Mouse (Mus musculus) hindbrain, embryonic 10.5 days (tissue): ENCODE results near the gene Synj1. TPM values are rescaled to one million over a fixed set of nuclear protein-coding genes. Genes with fewer than 3 reads are reported as not detected.
A peak's percentile ranks its signal among the peaks of the same experiment; 100 is the strongest.

Source experiments
- DNase-seq: peaks from one replicate; pipeline ENCODE4 v3.0.0-alpha.2; 2017; ENCODE audit warnings: low spot score
- H3K27ac ChIP-seq: fragments of 300-500 bp; sonication (generic); 2 replicates; pipeline ENCODE4 v1.5.1; 2016; ENCODE audit warnings: mild to moderate bottlenecking, moderate library complexity
- H3K27me3 ChIP-seq: fragments of 300-500 bp; sonication (generic); 2 replicates; pipeline ENCODE4 v1.6.1; 2016; ENCODE audit warnings: mild to moderate bottlenecking; ENCODE audit not compliant: poor library complexity, insufficient read depth, severe bottlenecking
- H3K36me3 ChIP-seq: fragments of 300-500 bp; sonication (generic); 2 replicates; pipeline ENCODE4 v1.6.1; 2016; ENCODE audit warnings: mild to moderate bottlenecking, moderate library complexity
- H3K4me1 ChIP-seq: fragments of 300-500 bp; sonication (generic); replicated peaks from 2 replicates; pipeline ENCODE4 v1.6.1; 2016; ENCODE audit warnings: mild to moderate bottlenecking
- H3K4me3 ChIP-seq: fragments of 300-500 bp; sonication (generic); 2 replicates; pipeline ENCODE4 v1.5.1; 2016; ENCODE audit warnings: mild to moderate bottlenecking, moderate library complexity
- H3K9me3 ChIP-seq: fragments of 300-500 bp; sonication (generic); 2 replicates; pipeline ENCODE4 v1.6.1; 2016; ENCODE audit warnings: mild to moderate bottlenecking, moderate library complexity
- WGBS: fragments of 180-500 bp; shearing (Covaris S2); methylation state at CpG from one replicate; pipeline ENCODE4 v1.1.7; 2016; 5-methylcytosine and 5-hydroxymethylcytosine counted together
- polyA plus RNA-seq: library from polyadenylated mRNA; unstranded; fragments of >200 nt; fragmentation: Nextera tagmentation; extraction: Ambion mirVana; gene quantifications from 2 replicates; pipeline ENCODE4 v1.2.1, GENCODE M21; 2016

The Synj1 gene
- polyA plus RNA-seq: 14.2 and 19.3 TPM in 2 replicates

DNA sequence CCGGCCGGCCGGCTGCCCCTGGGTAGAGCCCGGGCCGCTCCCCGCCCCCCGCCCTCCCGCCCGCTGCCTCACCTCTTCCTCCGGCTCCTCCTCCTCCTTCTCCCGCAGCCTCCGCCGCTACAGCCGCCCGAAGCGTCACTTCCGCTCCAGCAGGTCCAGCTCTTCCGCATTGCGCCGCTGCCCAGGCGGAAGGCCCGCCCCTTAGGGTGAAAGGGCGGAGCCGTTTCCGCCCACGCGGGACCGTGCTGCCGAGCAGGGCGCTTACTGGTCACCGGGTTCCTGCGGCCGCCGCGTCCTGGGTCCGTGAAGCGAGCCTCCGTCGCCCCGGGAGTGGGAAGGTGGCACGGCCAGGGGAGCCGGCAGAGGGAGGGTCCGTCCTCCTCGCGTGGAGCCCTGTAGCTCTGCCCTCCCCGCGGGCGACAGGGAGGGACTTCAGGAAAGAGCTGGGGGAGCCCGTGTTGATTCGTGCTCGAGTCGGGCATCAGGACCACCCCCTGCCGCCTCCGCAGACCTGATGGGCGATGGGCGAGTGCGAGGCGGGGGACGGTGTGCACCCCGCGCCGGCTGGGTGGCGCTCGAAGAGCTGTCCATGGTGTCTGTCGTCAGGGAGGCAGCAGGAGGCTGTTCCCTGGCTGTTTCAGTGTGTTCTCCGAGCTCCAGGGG lies at the start of gene Synj1:
TSS of gene Synj1 (minus strand) at position 288 of the 663 bp plus-strand sequence.
- Histone ChIP-seq H3K27ac (peak within 1 kb of the TSS; percentile 92), H3K4me1 (peaks cover 21% of the 10 kb centered on the region), H3K27me3 (no peaks in the 10 kb centered on the region), H3K9me3 (no peaks in the 10 kb centered on the region), H3K4me3 (peak within 1 kb of the TSS; percentile 68), H3K36me3 (peaks cover 34% of the 10 kb centered on the region)
- under 1% methylated on average over 66 of the region's 66 CpGs for WGBS
- DNase-seq: peak; percentile 91

DNA sequence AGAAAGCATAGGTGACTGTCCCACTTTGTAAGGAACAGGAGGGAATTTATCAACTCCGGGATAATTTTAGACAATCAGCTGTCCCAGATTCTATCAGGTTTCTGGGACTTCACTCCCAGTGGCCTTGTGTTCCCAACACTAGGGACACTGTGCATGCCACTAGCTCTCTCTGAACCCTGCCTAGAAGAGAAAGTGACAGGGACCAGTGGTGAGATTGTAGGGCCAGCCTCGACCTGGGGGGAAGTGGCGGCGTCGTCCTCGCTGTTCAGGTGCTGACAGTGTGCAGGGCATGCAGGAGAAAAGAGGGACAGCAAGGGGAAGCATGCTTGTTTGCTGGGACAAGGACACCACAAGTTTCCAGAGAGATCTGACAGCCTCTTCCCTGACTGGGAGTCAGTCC lies 46.6 kb upstream of the Synj1 start:
- 0 out of 2 replicates have a peak, but pooled peaks cover 4% of the 10 kb centered on the region for H3K4me1 ChIP-seq
- H3K27me3 ChIP-seq: peaks cover 5% of the 10 kb centered on the region; the same call in 1 of the 2 replicates
- 83% methylated on average over 6 of the region's 6 CpGs for WGBS
- H3K36me3 ChIP-seq: no peaks in the 10 kb centered on the region
- H3K27ac ChIP-seq: no peak overlapping the region
- no peak for DNase-seq
- no peaks in the 10 kb centered on the region for H3K9me3 ChIP-seq
- no peak overlapping the region for H3K4me3 ChIP-seq

DNA sequence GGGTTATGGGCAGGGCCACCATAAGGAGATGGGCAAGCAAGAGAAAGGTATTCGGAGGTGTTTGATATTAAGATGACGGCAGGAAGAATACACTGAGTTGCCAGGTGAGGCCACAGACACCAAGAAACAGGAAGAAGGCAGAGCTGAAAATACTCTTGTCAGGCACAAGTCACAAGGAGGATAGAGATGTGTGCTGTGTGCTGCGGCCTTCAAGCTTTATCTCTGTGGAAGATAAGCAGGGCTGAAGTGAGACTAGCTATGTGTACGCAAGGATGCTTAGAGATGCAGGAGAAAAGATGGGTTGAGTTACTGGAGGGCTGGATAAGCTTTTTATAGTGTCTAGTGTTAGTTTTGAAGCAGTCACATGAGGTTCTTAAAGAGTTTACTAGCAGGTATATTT lies 46.2 kb upstream of the Synj1 start:
- no peak overlapping the region for H3K27ac ChIP-seq
- no peak for DNase-seq
- H3K27me3 ChIP-seq: peaks cover 5% of the 10 kb centered on the region; the same call in 1 of the 2 replicates
- H3K4me1 ChIP-seq: 0 out of 2 replicates have a peak, but pooled peaks cover 4% of the 10 kb centered on the region
- no peaks in the 10 kb centered on the region for H3K9me3 ChIP-seq
- WGBS: 89% methylated on average over 4 of the region's 4 CpGs
- no peaks in the 10 kb centered on the region for H3K36me3 ChIP-seq
- no peak overlapping the region for H3K4me3 ChIP-seq

DNA sequence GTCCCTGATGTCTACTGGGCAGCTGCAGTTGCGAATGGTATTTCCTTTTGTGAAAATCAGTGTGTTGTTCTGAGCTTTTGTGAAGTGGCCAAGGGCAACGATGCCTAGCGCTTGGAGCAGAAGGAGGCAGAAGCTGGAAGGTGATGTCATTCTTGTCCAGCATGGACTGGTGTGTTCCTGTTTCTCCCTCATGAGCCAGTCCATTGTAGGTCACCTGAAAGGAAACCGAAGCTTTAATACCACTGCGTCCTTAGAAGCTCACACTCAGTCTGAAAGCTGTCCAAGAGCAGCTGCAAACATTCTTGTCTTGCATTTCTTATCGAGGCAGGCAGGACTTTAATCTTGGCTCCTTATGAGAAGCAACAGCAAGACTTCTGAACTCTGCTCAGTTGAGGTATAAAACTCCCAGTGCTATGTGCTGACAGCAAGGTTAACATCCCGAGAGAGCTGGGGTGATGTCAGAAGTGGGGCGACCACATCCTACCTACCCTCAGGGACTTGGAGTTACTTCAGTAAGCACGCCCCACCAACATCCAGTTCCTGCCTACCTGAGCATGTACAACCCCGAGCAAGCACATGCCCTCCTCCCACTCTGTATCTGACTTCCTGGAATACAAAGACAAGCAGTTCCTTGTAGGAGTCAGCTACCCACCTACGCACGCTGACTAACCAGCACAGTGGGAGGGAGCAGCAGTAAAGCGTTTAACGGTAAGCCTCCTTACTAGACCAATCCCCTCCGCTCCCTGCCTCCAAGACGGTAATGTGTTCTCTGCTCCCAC lies 45.1 kb upstream of the Synj1 start:
- 62% methylated on average over 16 of the region's 16 CpGs for WGBS
- Histone ChIP-seq H3K4me1 (0 out of 2 replicates have a peak, but pooled peaks cover 4% of the 10 kb centered on the region), H3K36me3 (no peaks in the 10 kb centered on the region), H3K9me3 (no peaks in the 10 kb centered on the region), H3K4me3 (no peak overlapping the region), H3K27ac (no peak overlapping the region), H3K27me3 (peaks cover 5% of the 10 kb centered on the region; the same call in 1 of the 2 replicates)
- no peak for DNase-seq

DNA sequence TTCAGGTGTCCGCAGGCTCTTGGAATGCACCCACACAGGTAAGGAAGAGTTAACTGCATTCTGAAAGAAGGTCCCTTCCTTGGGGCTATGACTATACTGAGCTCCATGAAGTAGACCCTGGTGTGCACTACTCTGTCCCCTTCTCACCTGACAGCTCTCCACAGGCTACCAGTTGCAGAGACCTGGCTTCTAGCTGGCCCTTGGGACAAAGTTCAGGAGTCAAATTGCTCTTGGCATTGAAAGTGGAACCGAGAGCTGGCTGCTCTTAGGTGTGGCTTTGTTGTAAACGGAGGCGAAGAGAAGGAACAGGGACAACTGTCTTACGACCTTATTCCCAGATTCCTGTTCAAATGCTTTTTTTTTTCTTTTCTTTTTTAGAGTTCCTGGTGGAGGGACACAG lies 44.0 kb upstream of the Synj1 start:
- Histone ChIP-seq H3K27ac (no peak overlapping the region), H3K4me3 (no peak overlapping the region), H3K4me1 (0 out of 2 replicates have a peak, but pooled peaks cover 4% of the 10 kb centered on the region), H3K36me3 (no peaks in the 10 kb centered on the region), H3K27me3 (peaks cover 5% of the 10 kb centered on the region), H3K9me3 (no peaks in the 10 kb centered on the region)
- DNase-seq: no peak
- 88% methylated on average over 5 of the region's 5 CpGs for WGBS

DNA sequence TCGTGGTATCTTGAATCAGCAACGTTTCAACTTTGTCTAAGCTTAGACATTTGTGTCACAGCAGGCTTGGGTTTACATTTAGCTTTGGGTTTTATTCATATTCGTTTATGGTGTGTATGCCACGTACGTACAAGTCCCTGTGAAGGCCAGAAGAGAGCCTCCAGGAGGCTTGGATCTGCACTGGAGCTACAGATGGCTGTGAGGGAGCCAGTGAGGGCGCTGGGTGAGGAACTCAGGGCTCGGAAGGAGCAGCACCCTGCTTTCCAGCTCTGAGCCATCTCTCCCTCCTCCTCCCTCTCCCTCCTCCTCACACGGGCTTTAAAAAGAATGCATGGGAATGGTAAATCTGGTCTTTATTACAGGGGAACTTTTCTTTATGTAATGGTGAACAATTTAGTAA lies 42.5 kb upstream of the Synj1 start:
- Histone ChIP-seq H3K36me3 (no peaks in the 10 kb centered on the region), H3K4me3 (no peak overlapping the region), H3K27me3 (peaks cover 5% of the 10 kb centered on the region), H3K9me3 (no peaks in the 10 kb centered on the region), H3K4me1 (0 out of 2 replicates have a peak, but pooled peaks cover 4% of the 10 kb centered on the region), H3K27ac (no peak overlapping the region)
- no peak for DNase-seq
- 67% methylated on average over 8 of the region's 8 CpGs for WGBS

DNA sequence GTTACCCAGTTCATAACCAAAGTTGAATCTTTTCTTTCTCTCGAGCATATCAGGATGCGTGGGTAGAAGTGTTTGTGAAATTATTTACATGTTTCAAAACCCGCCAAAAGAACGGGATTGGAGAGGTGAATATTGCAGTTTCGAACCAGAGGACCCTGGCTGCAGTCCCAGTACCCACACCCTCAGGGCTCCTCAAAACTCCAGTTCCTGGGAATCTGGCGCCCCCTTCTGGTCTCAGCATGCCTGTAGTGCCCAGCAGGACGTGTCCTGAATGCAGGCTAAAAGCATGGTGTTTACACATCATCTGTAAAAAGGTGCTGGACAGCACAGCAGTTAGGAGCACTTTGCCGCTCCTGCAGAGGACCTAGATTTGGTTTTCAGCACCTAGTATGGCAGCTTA lies 34.4 kb upstream of the Synj1 start:
- Histone ChIP-seq H3K27me3 (no peaks in the 10 kb centered on the region; the same call in 1 of the 2 replicates), H3K27ac (no peak overlapping the region), H3K9me3 (no peaks in the 10 kb centered on the region), H3K4me1 (peaks cover 19% of the 10 kb centered on the region), H3K36me3 (peaks cover 15% of the 10 kb centered on the region), H3K4me3 (no peak overlapping the region)
- DNase-seq: peak; percentile 58
- 56% methylated on average over 8 of the region's 8 CpGs for WGBS

DNA sequence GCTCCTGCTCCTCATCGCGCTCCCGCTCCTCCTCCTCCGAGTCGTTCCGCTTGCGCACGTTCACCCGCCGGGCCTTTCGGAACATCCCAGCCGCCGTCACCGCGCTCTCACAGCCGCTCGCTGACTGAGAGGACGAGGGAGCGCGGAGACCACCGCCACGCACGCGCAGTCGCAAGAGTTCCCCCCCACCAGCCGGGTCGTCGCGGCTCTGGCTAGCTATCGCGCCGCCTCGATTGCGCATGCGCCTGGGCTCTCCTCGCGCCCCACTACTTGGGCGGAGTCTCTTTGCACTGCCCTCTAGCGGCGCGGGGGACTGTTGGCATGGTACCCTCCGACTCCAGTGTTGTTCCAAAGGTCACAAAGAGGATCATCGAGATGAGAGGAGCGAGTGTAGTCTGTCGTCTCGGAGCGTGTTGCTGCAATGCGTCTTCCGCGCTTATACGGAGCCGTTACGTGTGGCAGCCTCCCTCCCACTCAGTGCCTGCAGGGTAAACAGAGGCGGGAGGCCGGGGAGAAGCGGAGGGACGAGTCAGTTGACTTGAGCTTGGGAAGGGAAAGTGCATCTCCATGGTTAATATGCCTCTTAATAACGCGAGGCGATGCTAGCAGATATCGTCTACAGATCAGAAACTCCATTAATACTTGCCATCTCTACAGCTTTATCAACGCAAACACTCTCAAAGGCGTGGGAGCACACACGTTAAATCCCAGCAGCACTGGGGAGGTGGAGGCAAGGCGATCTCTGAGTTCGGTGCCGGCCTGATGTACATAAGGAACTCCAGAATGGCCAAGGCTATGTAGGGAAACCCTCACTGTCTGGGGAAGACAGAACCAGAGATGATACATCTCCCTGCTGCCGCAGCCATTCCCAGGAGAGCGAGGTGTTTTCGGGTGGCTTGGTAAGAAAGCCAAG lies 33.4 kb upstream of the Synj1 start, which contains the start of gene Paxbp1:
TSS of gene Paxbp1 (minus strand) at position 274 of the 913 bp plus-strand sequence.
- H3K4me1 ChIP-seq: peaks cover 19% of the 10 kb centered on the region
- no peaks in the 10 kb centered on the region; the same call in 1 of the 2 replicates for H3K27me3 ChIP-seq
- peak within 1 kb of the TSS; percentile 97 for H3K27ac ChIP-seq
- 2% methylated on average over 70 of the region's 70 CpGs for WGBS
- peaks cover 25% of the 10 kb centered on the region for H3K36me3 ChIP-seq
- peak; percentile 100 for DNase-seq
- peak within 1 kb of the TSS; percentile 99 for H3K4me3 ChIP-seq
- no peaks in the 10 kb centered on the region for H3K9me3 ChIP-seq

DNA sequence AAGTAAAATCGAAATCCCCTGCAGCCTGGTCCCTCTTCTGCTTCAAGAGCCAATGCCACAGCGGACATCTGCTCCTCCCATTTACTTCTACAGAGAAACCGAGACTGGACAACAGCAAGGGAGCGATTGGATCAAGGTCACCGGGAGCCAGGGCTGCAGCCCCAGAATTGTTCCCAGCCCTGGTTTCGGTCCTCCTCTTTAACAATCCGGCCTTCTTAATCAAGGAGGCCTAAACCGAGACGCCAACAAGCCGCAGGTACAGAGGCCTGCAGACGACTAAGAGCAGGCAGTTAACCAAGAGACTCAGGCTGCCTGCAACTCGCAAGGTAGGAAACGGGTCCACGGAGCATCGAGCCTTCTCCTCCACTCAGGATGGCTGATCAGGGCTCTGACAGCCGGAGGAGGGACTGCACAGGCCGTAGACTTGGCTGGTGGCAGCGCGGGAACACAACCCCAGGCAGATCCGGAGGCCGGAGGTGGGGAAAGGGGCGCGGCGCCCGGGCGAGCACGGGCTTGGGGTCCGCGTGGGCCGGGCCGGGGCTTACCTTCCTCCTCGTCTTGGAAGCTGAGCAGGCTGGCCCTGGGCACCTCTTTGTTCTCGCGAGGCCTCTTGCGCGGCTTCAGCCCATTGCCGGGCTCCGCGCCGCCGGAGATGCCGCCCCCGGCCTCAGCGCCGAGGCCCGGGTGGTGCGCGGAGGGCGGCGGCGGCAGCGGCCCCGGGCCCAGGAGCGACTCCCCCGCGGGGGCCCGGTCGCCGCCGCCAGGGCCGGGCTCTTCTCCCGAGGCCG lies 32.5 kb upstream of the Synj1 start:
- H3K27me3 ChIP-seq: no peaks in the 10 kb centered on the region; the same call in 1 of the 2 replicates
- no peaks in the 10 kb centered on the region for H3K9me3 ChIP-seq
- H3K4me1 ChIP-seq: peaks cover 19% of the 10 kb centered on the region
- peaks cover 33% of the 10 kb centered on the region for H3K36me3 ChIP-seq
- peak overlapping the region; percentile 99 for H3K4me3 ChIP-seq
- DNase-seq: peak; percentile 73
- WGBS: under 1% methylated on average over 63 of the region's 63 CpGs
- H3K27ac ChIP-seq: peak overlapping the region; percentile 97

DNA sequence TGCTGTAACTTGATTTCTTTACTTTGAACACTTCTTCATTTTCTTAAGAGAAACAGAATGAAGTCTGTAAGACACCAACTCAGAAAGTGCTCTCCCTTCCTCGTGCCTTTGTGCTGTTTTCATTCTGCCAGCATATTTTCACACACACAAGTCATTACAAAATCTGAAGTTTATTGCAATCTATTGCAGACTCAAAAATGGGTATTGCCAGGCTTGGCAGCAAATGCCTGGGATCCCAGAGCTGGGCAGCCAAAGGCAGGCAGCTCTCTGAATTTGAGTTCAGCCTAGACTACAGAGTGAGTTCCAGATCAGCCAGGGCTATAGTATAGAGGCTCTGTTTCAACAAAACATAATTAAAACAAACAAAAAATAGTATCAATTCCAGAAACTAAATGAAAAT lies 31.5 kb upstream of the Synj1 start:
- peaks cover 43% of the 10 kb centered on the region for H3K36me3 ChIP-seq
- no peak overlapping the region for H3K27ac ChIP-seq
- peaks cover 19% of the 10 kb centered on the region for H3K4me1 ChIP-seq
- H3K27me3 ChIP-seq: no peaks in the 10 kb centered on the region; the same call in 1 of the 2 replicates
- no peaks in the 10 kb centered on the region for H3K9me3 ChIP-seq
- H3K4me3 ChIP-seq: peak overlapping the region; percentile 99
- WGBS: 75% methylated on average over 1 of the region's 1 CpGs
- no peak for DNase-seq

DNA sequence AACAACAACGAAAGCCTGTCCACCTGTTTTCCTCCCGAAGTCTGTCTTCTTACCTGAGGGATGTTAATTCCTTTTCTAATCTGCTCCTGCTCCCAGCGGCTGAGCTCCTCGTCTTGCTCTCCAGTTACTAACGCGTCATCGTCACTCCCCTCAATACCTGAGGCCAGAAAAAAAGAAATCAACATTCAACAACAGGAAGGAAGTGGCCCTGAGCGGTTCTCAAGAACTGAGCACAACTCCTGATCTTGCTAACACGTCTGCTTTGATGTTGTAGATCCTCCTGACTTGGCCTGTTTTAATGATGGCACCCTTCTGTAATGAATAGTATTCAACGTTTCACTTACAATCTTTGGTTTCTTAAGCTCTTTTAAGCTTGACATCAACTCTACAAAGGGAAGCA lies 24.8 kb upstream of the Synj1 start:
- Histone ChIP-seq H3K4me1 (no peaks in the 10 kb centered on the region), H3K4me3 (no peak overlapping the region), H3K27me3 (no peaks in the 10 kb centered on the region), H3K9me3 (no peaks in the 10 kb centered on the region), H3K36me3 (peaks cover 98% of the 10 kb centered on the region), H3K27ac (no peak overlapping the region)
- no peak for DNase-seq
- WGBS: 93% methylated on average over 10 of the region's 10 CpGs

DNA sequence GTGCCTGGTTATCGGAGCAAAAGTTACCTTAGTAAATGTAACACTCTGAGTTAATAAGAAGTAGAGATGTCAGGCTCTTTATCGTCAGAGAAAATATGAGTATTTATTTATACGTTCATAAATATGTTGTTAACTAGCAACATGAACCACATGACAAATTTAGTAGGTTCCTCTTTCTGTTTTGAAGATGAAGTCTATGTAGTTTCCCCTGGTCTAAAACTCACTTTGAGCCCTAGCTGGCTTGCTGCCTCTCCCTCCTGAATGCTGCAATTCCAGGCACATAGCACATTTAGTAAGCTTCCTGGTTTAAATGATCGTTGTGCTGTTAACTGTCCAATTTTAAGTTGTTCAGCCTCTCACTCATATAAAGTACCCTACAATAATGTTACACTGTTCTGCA lies 19.6 kb upstream of the Synj1 start:
- 97% methylated on average over 4 of the region's 4 CpGs for WGBS
- Histone ChIP-seq H3K27ac (no peak overlapping the region), H3K4me1 (no peaks in the 10 kb centered on the region), H3K27me3 (no peaks in the 10 kb centered on the region), H3K36me3 (peaks cover 94% of the 10 kb centered on the region), H3K4me3 (no peak overlapping the region), H3K9me3 (no peaks in the 10 kb centered on the region)
- DNase-seq: no peak
